Mouse (Mus musculus) ovary, adult 18-20 months (tissue): ENCODE results near the gene Mybbp1a.
"Not testable (repeated sequence)": the region's sequence is repeated elsewhere in the genome, so short reads cannot be mapped to it uniquely, and the experiment has no call there.

Source experiments
- DNase-seq: peaks from one replicate; pipeline ENCODE4 v3.0.0; 2022; ENCODE audit warnings: low spot score, mixed read lengths

The Mybbp1a gene

GRCm38 (mm10) chr11:72413601-72414190 lies 27.5 kb upstream of the Mybbp1a start:
- no peak for DNase-seq

GRCm38 (mm10) chr11:72415155-72415554 lies 26.0 kb upstream of the Mybbp1a start:
- DNase-seq: no peak

- DNase-seq: no peak
Observed at GRCm38 (mm10) chr11:72416666-72417065, 24.5 kb upstream of the Mybbp1a start.

DNA sequence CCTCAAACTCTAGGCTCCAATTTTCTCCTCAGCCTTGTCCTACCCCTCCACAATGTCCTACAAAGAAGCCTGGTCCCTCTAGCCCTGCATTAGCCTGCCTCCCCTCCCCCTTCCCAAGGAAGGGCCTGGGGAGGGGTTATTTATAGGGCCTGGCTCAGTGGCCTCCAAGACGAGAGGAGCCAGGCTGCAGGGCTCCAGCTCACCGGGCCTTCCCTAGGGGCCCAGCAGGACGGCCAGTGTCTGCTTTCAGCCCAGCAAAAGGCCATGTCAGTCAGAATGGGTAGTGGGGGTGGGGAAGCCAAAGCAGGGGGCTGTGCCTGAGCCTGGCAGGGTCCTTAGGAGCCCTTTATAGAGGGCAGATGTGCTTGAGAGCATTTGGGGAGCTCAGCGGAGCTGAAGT lies 23.8 kb upstream of the Mybbp1a start:
- DNase-seq: no peak

DNA sequence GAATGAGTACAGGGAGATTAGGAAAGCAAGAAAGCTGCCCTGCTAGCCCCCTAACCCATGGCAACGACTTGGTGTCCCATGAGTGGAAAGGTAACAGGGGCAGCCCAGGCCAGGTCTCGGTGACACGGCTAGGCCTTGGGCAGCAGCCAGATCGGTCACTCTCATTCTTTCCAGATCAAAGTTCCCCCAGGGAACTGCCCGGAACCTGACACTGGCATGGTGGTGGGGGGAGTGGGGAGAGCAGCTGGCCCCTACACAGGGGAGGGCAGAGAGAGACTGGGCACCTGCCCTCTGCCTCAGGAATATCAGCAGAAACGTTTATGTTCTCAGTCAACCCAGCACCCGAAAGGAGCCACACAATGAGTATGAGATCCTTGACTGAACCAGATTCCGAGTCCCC lies 22.9 kb upstream of the Mybbp1a start:
- DNase-seq: no peak

DNA sequence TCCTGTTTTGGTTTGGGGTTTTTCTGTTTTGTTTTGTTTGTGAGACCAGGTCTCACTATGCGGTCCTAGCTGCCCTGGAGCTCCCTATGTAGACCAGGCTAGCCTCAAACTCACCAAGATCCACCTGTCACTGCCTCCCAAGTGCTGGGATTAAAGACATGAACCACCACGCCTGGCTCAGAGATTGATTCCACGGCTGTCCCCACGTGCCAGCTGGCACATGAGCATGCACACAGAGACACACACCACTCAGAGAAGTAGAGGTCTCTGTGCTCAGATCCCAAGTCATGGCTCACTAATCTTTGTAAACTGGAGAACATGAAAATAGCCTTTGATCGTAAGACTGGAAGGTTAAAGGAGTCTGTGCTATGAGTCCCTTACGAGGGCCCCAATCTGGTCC lies 22.1 kb upstream of the Mybbp1a start:
- DNase-seq: no peak

DNA sequence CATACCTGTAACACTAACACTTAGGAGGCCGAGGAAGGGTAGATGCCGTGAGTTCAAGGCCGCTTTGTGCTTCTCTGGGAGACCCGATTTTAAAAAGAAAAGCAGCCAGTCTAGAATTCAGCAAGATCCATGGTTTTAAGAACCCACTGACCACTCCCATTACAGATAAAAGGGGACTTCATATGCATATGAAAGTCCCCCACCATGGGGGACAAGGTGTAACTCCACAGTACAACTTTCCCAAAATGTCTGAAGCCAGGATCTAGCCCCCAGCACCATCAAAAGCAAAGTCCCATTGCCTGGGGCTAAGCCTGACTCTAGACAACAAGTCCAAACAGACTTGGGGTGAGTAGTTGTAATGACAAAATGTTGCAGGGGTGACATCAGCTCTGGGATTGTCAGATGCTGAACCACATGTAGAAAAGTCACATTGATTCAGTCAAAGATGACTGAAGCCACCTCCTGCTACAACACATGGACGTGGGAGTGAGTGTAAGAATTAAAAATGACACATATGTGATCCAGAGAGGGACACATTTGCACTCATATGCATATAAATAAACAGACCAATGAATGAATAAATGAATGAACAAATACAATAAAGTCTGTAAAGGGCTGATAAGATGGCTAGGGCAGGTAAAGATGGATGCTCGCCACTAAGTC lies 20.6 kb upstream of the Mybbp1a start:
- DNase-seq: no peak

- DNase-seq: no peak
Observed at GRCm38 (mm10) chr11:72421518-72422278, 19.5 kb upstream of the Mybbp1a start.

GRCm38 (mm10) chr11:72423686-72424085 lies 17.5 kb upstream of the Mybbp1a start:
- no peak for DNase-seq

GRCm38 (mm10) chr11:72425201-72425600 lies 16.0 kb upstream of the Mybbp1a start:
- DNase-seq: no peak

- DNase-seq: no peak
Observed at GRCm38 (mm10) chr11:72426884-72427283, 14.3 kb upstream of the Mybbp1a start.

DNA sequence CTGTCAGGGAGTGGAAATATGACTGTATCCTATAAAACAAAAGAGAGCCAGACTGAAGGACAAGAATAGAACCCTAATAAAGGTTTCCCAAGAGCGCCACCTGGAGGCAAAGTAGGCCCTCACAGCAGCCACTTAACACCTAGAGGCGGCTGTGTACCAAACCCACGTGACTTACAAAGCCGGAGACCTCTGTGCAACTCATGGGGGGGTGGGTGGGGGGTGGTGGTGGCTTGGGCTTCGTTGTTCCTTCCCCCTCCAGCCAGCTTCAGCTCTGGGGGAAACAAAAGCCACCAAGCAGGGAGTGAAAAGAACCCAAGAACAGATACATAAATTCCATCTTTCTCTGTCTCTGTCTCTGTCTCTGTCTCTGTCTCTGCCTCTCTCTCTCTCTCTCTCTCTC lies 12.5 kb upstream of the Mybbp1a start:
- peak; percentile 58 for DNase-seq

DNA sequence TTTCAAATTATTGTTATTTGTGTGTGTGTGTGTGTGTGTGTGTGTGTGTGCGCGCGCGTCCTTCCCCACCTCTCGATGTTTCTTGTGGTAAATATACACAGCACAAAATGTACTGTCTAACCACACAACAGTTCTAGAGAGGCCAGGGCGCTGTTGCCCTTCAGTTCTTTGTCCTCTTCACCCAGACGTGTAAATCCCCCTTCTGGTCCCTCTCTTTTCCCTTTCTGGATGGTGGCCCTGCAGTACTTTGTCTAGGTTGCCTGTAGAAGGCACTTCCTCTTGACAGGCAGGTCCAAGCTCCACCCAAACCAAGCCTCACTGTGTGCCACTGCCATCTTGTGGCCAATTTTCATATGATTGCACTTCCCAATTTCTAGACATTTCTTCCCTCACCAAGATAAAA lies 11.9 kb upstream of the Mybbp1a start:
- DNase-seq: peak; percentile 56

GRCm38 (mm10) chr11:72430311-72431068 lies 10.7 kb upstream of the Mybbp1a start:
- DNase-seq: not testable (repeated sequence)

GRCm38 (mm10) chr11:72434963-72435693 lies 6.0 kb upstream of the Mybbp1a start, which contains the start of gene Ggt6:
Gene Ggt6, plus strand, starts transcription at chr11:72435526.
- DNase-seq: no peak

- peak; percentile 64 for DNase-seq
Observed at GRCm38 (mm10) chr11:72435694-72436045, 5.5 kb upstream of the Mybbp1a start.

- no peak for DNase-seq
Observed at GRCm38 (mm10) chr11:72436271-72436670, 4.9 kb upstream of the Mybbp1a start.

DNA sequence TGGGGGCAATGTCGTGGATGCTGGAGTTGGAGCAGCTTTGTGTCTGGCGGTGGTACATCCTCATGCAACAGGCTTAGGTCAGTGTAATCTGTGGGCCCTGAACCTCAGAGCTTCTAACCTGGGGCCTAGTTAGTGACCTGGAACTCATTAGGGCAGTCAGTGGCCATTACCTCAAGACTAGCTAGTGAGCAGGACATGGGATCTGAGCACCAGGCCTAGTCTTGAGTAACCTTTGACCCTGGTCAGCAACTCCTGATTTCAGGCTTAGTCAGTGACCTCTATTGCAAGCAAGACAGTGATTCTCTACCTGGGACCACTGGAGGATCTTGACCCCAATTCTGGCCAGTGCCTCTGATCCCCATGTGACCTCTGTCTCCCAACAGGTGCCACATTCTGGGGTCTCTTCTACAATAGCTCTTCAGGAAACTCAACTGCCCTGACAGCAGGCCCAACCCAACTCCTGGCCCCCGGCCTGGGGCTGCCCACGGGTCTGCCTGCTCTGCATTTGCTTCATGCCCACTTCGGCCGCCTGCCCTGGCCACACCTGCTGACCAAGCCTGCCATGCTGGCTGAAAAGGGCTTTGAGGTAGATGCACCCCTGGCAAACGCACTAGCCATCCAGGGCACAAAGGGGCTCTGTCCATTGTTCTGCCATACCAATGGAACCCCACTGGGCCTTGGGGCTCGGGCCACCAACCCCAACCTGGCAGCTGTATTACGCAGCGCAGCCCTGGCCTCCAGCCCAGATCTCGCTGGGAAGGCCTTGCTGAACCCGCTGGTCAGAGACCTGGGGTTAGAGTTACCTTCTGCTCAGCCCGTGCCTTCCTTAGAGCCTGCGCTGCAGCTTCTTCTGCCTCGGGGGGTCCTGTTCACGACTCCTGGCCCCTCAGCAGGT lies 4.2 kb upstream of the Mybbp1a start:
- no peak for DNase-seq

DNA sequence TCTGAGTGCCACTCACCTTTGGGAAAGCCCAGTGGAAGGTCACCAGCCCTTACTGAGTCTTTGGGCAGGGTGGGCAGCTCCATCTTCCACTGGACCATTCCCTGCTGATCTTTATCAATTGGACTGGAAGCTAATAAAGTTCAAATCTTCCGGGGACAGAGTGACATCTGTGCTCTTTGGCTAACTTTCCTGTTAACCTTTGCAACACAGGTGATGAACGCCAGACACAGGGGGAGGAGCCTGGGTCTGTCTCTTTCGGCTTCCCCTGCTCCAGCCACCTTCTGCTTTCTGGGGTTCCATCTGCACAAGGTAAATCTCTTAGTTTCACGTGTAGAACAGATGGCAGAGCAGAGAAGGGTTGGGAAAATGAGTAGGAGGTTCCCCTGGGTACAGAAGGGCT lies 2.7 kb upstream of the Mybbp1a start:
- DNase-seq: no peak

GRCm38 (mm10) chr11:72440597-72440964 lies 574 bp upstream of the Mybbp1a start:
- not testable (repeated sequence) for DNase-seq
